In genomic region chr10:75790773-75791172, GRCm38 (mm10) we compare ENCODE assay signal across 9 mouse cellular contexts. TPM values are rescaled to one million over a fixed set of nuclear protein-coding genes. Genes with fewer than 3 reads are reported as not detected.
A peak's percentile ranks its signal among the peaks of the same experiment; 100 is the strongest.
DNase-seq lines count a peak whose midpoint lies in the region; ATAC-seq and TF ChIP-seq lines count a peak whose summit lies in the region.
"Had no signal": no experiment of that assay in that cellular context is flagged by ENCODE, and none has a peak within 500 bp of the region (broad histone marks: within the 10 kb centered on the region; RNA-seq: fewer than 3 reads in every experiment).

No protein-coding gene starts in this region.

- peak overlapping the region; percentile 83 for H3K27ac ChIP-seq in liver, adult 2 months (replicated peaks; ENCODE audit: insufficient read depth, low read depth, low read length)
- H3K27ac ChIP-seq in embryonic facial prominence, embryonic 12.5 days: 0 out of 2 replicates have a peak overlapping the region, but pooled peaks have one; percentile 36

- H3K36me3 ChIP-seq in liver, adult 2 months (ENCODE audit: control insufficient read depth, insufficient read depth, low read length): peaks cover 7% of the 10 kb centered on the region; the same call in 1 of the 2 replicates
- H3K36me3 ChIP-seq in embryonic facial prominence, embryonic 12.5 days: no peaks in the 10 kb centered on the region

- no peak for TF ChIP-seq CTCF in liver, adult 2 months (IDR thresholded peaks at IDR 0.05; ENCODE audit: low read depth, low read length)

- 5% methylated on average over 7 of the region's 7 CpGs for WGBS in liver, adult 2 months
- WGBS in embryonic facial prominence, embryonic 12.5 days: 20% methylated on average over 7 of the region's 7 CpGs

- peaks cover 9% of the 10 kb centered on the region; the same call in 1 of the 2 replicates for H3K79me2 ChIP-seq in liver, adult 2 months (ENCODE audit: control insufficient read depth, insufficient read depth, low read length)

- no peak for TF ChIP-seq POLR2A in liver, adult 2 months (IDR thresholded peaks at IDR 0.05; ENCODE audit: extremely low read depth, insufficient read depth, low read length)

- H3K9ac ChIP-seq in liver, adult 2 months (ENCODE audit: low read depth, low read length): peak overlapping the region; percentile 35
- no peak overlapping the region for H3K9ac ChIP-seq in embryonic facial prominence, embryonic 12.5 days

- DNase-seq in liver, adult 2 months (ENCODE audit: extremely low read depth, low read depth, low spot score): peak; percentile 67
- no peak for DNase-seq in liver
- DNase-seq in MN1 (ENCODE audit: low spot score): peak; percentile 14
- peak; percentile 52 for DNase-seq in naive thymus-derived CD4-positive, alpha-beta T cell, adult 2 months (ENCODE audit: low read depth)
- DNase-seq in adrenal gland, adult 8-10 months: no peak
- no peak for DNase-seq in urinary bladder, postnatal 4 days (ENCODE audit: low spot score in 2 of 2)
- DNase-seq: cerebellum, adult 8-10 months; kidney, adult 8-10 months had no signal

- H3K4me1 ChIP-seq in liver, adult 2 months (ENCODE audit: control insufficient read depth, insufficient read depth, low read length): peaks cover 40% of the 10 kb centered on the region
- peaks cover 10% of the 10 kb centered on the region for H3K4me1 ChIP-seq in embryonic facial prominence, embryonic 12.5 days

- H3K4me2 ChIP-seq in embryonic facial prominence, embryonic 12.5 days (replicated peaks): no peak overlapping the region

- no peak overlapping the region for H3K4me3 ChIP-seq in liver, adult 2 months (ENCODE audit: insufficient read depth, low read depth, low read length)
- H3K4me3 ChIP-seq in embryonic facial prominence, embryonic 12.5 days: no peak overlapping the region

- H3K27me3 ChIP-seq in liver, adult 2 months (ENCODE audit: control insufficient read depth, insufficient read depth, low read length): no peaks in the 10 kb centered on the region
- H3K27me3 ChIP-seq in embryonic facial prominence, embryonic 12.5 days: no peaks in the 10 kb centered on the region

- peak; percentile 56; the same call in 1 of the 2 replicates for ATAC-seq in embryonic facial prominence, embryonic 12.5 days (ENCODE audit: insufficient number of reproducible peaks, insufficient read depth, low FRiP score, low TSS enrichment)

- no peaks in the 10 kb centered on the region for H3K9me3 ChIP-seq in embryonic facial prominence, embryonic 12.5 days

RNA-seq across cellular contexts. Expression of gene Gstt1, which starts 7.6 kb away (rescaled TPM):
- total RNA-seq in liver, adult 2 months (2014; rRNA removed): 458 and 622 TPM in 2 replicates
- 1,012 and 1,223 TPM in 2 replicates for polyA plus RNA-seq in liver, adult 2 months (2012; rRNA removed)
- polyA plus RNA-seq in embryonic facial prominence, embryonic 12.5 days (2016; fragmentation: Nextera tagmentation; extraction: Ambion mirVana): 11.0 TPM in 2 replicates
- 10 to 100 TPM; 49.4 to 80.4 (median 66.3) TPM for total RNA-seq in adrenal gland, adult 8-10 months (2022)

RNA-seq across cellular contexts. Expression of gene Gstt3, which starts 9.6 kb away (rescaled TPM):
- 126 and 181 TPM in 2 replicates for total RNA-seq in liver, adult 2 months (2014; rRNA removed)
- 198 and 213 TPM in 2 replicates for polyA plus RNA-seq in liver, adult 2 months (2012; rRNA removed)
- 9.7 and 10.4 TPM in 2 replicates for polyA plus RNA-seq in embryonic facial prominence, embryonic 12.5 days (2016; fragmentation: Nextera tagmentation; extraction: Ambion mirVana)
- 10 to 100 TPM; 28.7 to 37.8 (median 34.4) TPM for total RNA-seq in adrenal gland, adult 8-10 months (2022)

RNA-seq across cellular contexts. Expression of gene Gm20441, which starts 10.0 kb away (rescaled TPM):
- not detected in 2 replicates for total RNA-seq in liver, adult 2 months (2014; rRNA removed)
- 0.37 and 0.80 TPM in 2 replicates for polyA plus RNA-seq in liver, adult 2 months (2012; rRNA removed)
- not detected in 2 replicates for polyA plus RNA-seq in embryonic facial prominence, embryonic 12.5 days (2016; fragmentation: Nextera tagmentation; extraction: Ambion mirVana)
- not detected for total RNA-seq in adrenal gland, adult 8-10 months (2022)

RNA-seq across cellular contexts. Expression of gene Ddt, which starts 17.6 kb away (rescaled TPM):
- total RNA-seq in liver, adult 2 months (2014; rRNA removed): 347 and 388 TPM in 2 replicates
- 898 and 914 TPM in 2 replicates for polyA plus RNA-seq in liver, adult 2 months (2012; rRNA removed)
- 92.2 and 95.4 TPM in 2 replicates for polyA plus RNA-seq in embryonic facial prominence, embryonic 12.5 days (2016; fragmentation: Nextera tagmentation; extraction: Ambion mirVana)
- total RNA-seq in adrenal gland, adult 8-10 months (2022): 100 to 1,000 TPM in 2 of 4 experiments, 10 to 100 TPM in 2; 85.8 to 143 (median 110) TPM

RNA-seq across cellular contexts. Expression of gene Cabin1, which starts 26.6 kb away (rescaled TPM):
- 7.8 and 12.7 TPM in 2 replicates for total RNA-seq in liver, adult 2 months (2014; rRNA removed)
- polyA plus RNA-seq in liver, adult 2 months (2012; rRNA removed): 7.7 and 10.1 TPM in 2 replicates
- polyA plus RNA-seq in embryonic facial prominence, embryonic 12.5 days (2016; fragmentation: Nextera tagmentation; extraction: Ambion mirVana): 34.7 and 36.0 TPM in 2 replicates
- total RNA-seq in adrenal gland, adult 8-10 months (2022): 10 to 100 TPM; 35.7 to 69.0 (median 43.8) TPM

Comparison
In these comparisons a context has a peak if more than half of its experiments do, and no peak if none do; other contexts are left out.
1. DNase-seq: peak in liver, adult 2 months (single experiment), MN1 (single experiment) and naive thymus-derived CD4-positive, alpha-beta T cell, adult 2 months (single experiment); none in liver (single experiment), adrenal gland, adult 8-10 months (single experiment) and urinary bladder, postnatal 4 days (0 of 2).